Mouse (Mus musculus): ENCODE results near the gene Gm20696. TPM values are rescaled to one million over a fixed set of nuclear protein-coding genes. Genes with fewer than 3 reads are reported as not detected.

The Gm20696 gene
- polyA plus RNA-seq, 1 experiment from 2014 or later: 5.3 TPM

GRCm38 (mm10) chr6:99339343-99339620 lies 327.3 kb downstream of the Gm20696 start:
- no peak for DNase-seq (ENCODE audit: low spot score)
- Histone ChIP-seq H3K4me2 (ENCODE audit: low read depth, low read length, severe bottlenecking) (no peak overlapping the region), H3K4me1 (replicated peaks; ENCODE audit: control insufficient read depth, insufficient read depth, low read length) (no peaks in the 10 kb centered on the region; the same call in 1 of the 2 replicates), H3K9ac (ENCODE audit: low read length) (no peak overlapping the region), H3K4me3 (ENCODE audit: low read depth, low read length) (no peak overlapping the region), H3K27me3 (ENCODE audit: control insufficient read depth, insufficient read depth, low read length) (no peaks in the 10 kb centered on the region), H3K9me3 (ENCODE audit: control insufficient read depth, low read length) (no peaks in the 10 kb centered on the region), H3K27ac (ENCODE audit: low read depth, low read length) (no peak overlapping the region), H3K36me3 (ENCODE audit: control insufficient read depth, insufficient read depth, low read length) (no peaks in the 10 kb centered on the region)
- 83% methylated on average over 5 of the region's 5 CpGs for WGBS
- no peak for ATAC-seq (replicated peaks; ENCODE audit: low FRiP score)

GRCm38 (mm10) chr6:99338593-99339342 lies 327.8 kb downstream of the Gm20696 start:
- no peak for DNase-seq (ENCODE audit: low spot score)
- 70% methylated on average over 9 of the region's 9 CpGs for WGBS
- Histone ChIP-seq H3K36me3 (ENCODE audit: control insufficient read depth, insufficient read depth, low read length) (no peaks in the 10 kb centered on the region), H3K9ac (ENCODE audit: low read length) (no peak overlapping the region), H3K4me3 (ENCODE audit: low read depth, low read length) (no peak overlapping the region), H3K4me1 (replicated peaks; ENCODE audit: control insufficient read depth, insufficient read depth, low read length) (no peaks in the 10 kb centered on the region; the same call in 1 of the 2 replicates), H3K9me3 (ENCODE audit: control insufficient read depth, low read length) (no peaks in the 10 kb centered on the region), H3K27me3 (ENCODE audit: control insufficient read depth, insufficient read depth, low read length) (no peaks in the 10 kb centered on the region), H3K4me2 (ENCODE audit: low read depth, low read length, severe bottlenecking) (no peak overlapping the region), H3K27ac (ENCODE audit: low read depth, low read length) (no peak overlapping the region)
- ATAC-seq (replicated peaks; ENCODE audit: low FRiP score): no peak

GRCm38 (mm10) chr6:99338174-99338573 lies 328.4 kb downstream of the Gm20696 start:
- no peaks in the 10 kb centered on the region for H3K36me3 ChIP-seq (ENCODE audit: control insufficient read depth, insufficient read depth, low read length)
- H3K4me1 ChIP-seq (replicated peaks; ENCODE audit: control insufficient read depth, insufficient read depth, low read length): no peaks in the 10 kb centered on the region; the same call in 1 of the 2 replicates
- no peak for DNase-seq (ENCODE audit: low spot score)
- H3K9ac ChIP-seq (ENCODE audit: low read length): no peak overlapping the region
- no peaks in the 10 kb centered on the region for H3K27me3 ChIP-seq (ENCODE audit: control insufficient read depth, insufficient read depth, low read length)
- H3K9me3 ChIP-seq (ENCODE audit: control insufficient read depth, low read length): no peaks in the 10 kb centered on the region
- H3K27ac ChIP-seq (ENCODE audit: low read depth, low read length): no peak overlapping the region
- 59% methylated on average over 3 of the region's 3 CpGs for WGBS
- ATAC-seq (replicated peaks; ENCODE audit: low FRiP score): no peak
- no peak overlapping the region for H3K4me3 ChIP-seq (ENCODE audit: low read depth, low read length)
- H3K4me2 ChIP-seq (ENCODE audit: low read depth, low read length, severe bottlenecking): no peak overlapping the region

- H3K4me1 ChIP-seq (replicated peaks; ENCODE audit: control insufficient read depth, insufficient read depth, low read length): no peaks in the 10 kb centered on the region; the same call in 1 of the 2 replicates
- H3K4me3 ChIP-seq (ENCODE audit: low read depth, low read length): no peak overlapping the region
- H3K27me3 ChIP-seq (ENCODE audit: control insufficient read depth, insufficient read depth, low read length): no peaks in the 10 kb centered on the region
- H3K27ac ChIP-seq (ENCODE audit: low read depth, low read length): no peak overlapping the region
- 76% methylated on average over 6 of the region's 6 CpGs for WGBS
- no peak overlapping the region for H3K4me2 ChIP-seq (ENCODE audit: low read depth, low read length, severe bottlenecking)
- H3K36me3 ChIP-seq (ENCODE audit: control insufficient read depth, insufficient read depth, low read length): no peaks in the 10 kb centered on the region
- H3K9me3 ChIP-seq (ENCODE audit: control insufficient read depth, low read length): no peaks in the 10 kb centered on the region
- H3K9ac ChIP-seq (ENCODE audit: low read length): no peak overlapping the region; the same call in 1 of the 2 replicates
- DNase-seq (ENCODE audit: low spot score) (no peak), ATAC-seq (replicated peaks; ENCODE audit: low FRiP score) (no peak)
Observed at GRCm38 (mm10) chr6:99337575-99337974, 329.0 kb downstream of the Gm20696 start.

GRCm38 (mm10) chr6:99336191-99336590 lies 330.4 kb downstream of the Gm20696 start:
- WGBS: 63% methylated on average over 5 of the region's 5 CpGs
- DNase-seq (ENCODE audit: low spot score): no peak
- no peaks in the 10 kb centered on the region; the same call in 1 of the 2 replicates for H3K4me1 ChIP-seq (replicated peaks; ENCODE audit: control insufficient read depth, insufficient read depth, low read length)

GRCm38 (mm10) chr6:99335174-99335830 lies 331.3 kb downstream of the Gm20696 start:
- Histone ChIP-seq H3K4me3 (ENCODE audit: low read depth, low read length) (no peak overlapping the region), H3K27me3 (ENCODE audit: control insufficient read depth, insufficient read depth, low read length) (no peaks in the 10 kb centered on the region), H3K4me1 (replicated peaks; ENCODE audit: control insufficient read depth, insufficient read depth, low read length) (no peaks in the 10 kb centered on the region; the same call in 1 of the 2 replicates), H3K27ac (ENCODE audit: low read depth, low read length) (no peak overlapping the region), H3K9ac (ENCODE audit: low read length) (no peak overlapping the region), H3K36me3 (ENCODE audit: control insufficient read depth, insufficient read depth, low read length) (no peaks in the 10 kb centered on the region), H3K4me2 (ENCODE audit: low read depth, low read length, severe bottlenecking) (no peak overlapping the region), H3K9me3 (ENCODE audit: control insufficient read depth, low read length) (no peaks in the 10 kb centered on the region)
- WGBS: 83% methylated on average over 13 of the region's 13 CpGs
- DNase-seq (ENCODE audit: low spot score): no peak
- no peak for ATAC-seq (replicated peaks; ENCODE audit: low FRiP score)

More at GRCm38 (mm10) chr6:99336191-99336590, 330.4 kb downstream of the Gm20696 start:
- no peak overlapping the region for H3K9ac ChIP-seq (ENCODE audit: low read length)
- no peak overlapping the region for H3K4me2 ChIP-seq (ENCODE audit: low read depth, low read length, severe bottlenecking)
- ATAC-seq (replicated peaks; ENCODE audit: low FRiP score): no peak
- H3K27ac ChIP-seq (ENCODE audit: low read depth, low read length): no peak overlapping the region
- no peak overlapping the region for H3K4me3 ChIP-seq (ENCODE audit: low read depth, low read length)
- no peaks in the 10 kb centered on the region for H3K9me3 ChIP-seq (ENCODE audit: control insufficient read depth, low read length)
- H3K36me3 ChIP-seq (ENCODE audit: control insufficient read depth, insufficient read depth, low read length): no peaks in the 10 kb centered on the region
- no peaks in the 10 kb centered on the region for H3K27me3 ChIP-seq (ENCODE audit: control insufficient read depth, insufficient read depth, low read length)

- Histone ChIP-seq H3K9me3 (ENCODE audit: control insufficient read depth, low read length) (no peaks in the 10 kb centered on the region), H3K27ac (ENCODE audit: low read depth, low read length) (no peak overlapping the region), H3K4me3 (ENCODE audit: low read depth, low read length) (no peak overlapping the region), H3K36me3 (ENCODE audit: control insufficient read depth, insufficient read depth, low read length) (no peaks in the 10 kb centered on the region), H3K4me1 (replicated peaks; ENCODE audit: control insufficient read depth, insufficient read depth, low read length) (no peaks in the 10 kb centered on the region; the same call in 1 of the 2 replicates), H3K4me2 (ENCODE audit: low read depth, low read length, severe bottlenecking) (no peak overlapping the region), H3K9ac (ENCODE audit: low read length) (no peak overlapping the region), H3K27me3 (ENCODE audit: control insufficient read depth, insufficient read depth, low read length) (no peaks in the 10 kb centered on the region)
- no peak for DNase-seq (ENCODE audit: low spot score)
- 92% methylated on average over 3 of the region's 3 CpGs for WGBS
- ATAC-seq (replicated peaks; ENCODE audit: low FRiP score): no peak
Observed at GRCm38 (mm10) chr6:99334255-99334654, 332.3 kb downstream of the Gm20696 start.

- no peak overlapping the region for H3K4me2 ChIP-seq (ENCODE audit: low read depth, low read length, severe bottlenecking)
- no peaks in the 10 kb centered on the region for H3K36me3 ChIP-seq (ENCODE audit: control insufficient read depth, insufficient read depth, low read length)
- no peak overlapping the region for H3K27ac ChIP-seq (ENCODE audit: low read depth, low read length)
- ATAC-seq (replicated peaks; ENCODE audit: low FRiP score) (no peak), DNase-seq (ENCODE audit: low spot score) (no peak)
- H3K4me3 ChIP-seq (ENCODE audit: low read depth, low read length): no peak overlapping the region
- no peaks in the 10 kb centered on the region for H3K4me1 ChIP-seq (replicated peaks; ENCODE audit: control insufficient read depth, insufficient read depth, low read length)
- H3K9me3 ChIP-seq (ENCODE audit: control insufficient read depth, low read length): no peaks in the 10 kb centered on the region
- H3K9ac ChIP-seq (ENCODE audit: low read length): no peak overlapping the region
- H3K27me3 ChIP-seq (ENCODE audit: control insufficient read depth, insufficient read depth, low read length): no peaks in the 10 kb centered on the region
- WGBS: 88% methylated on average over 5 of the region's 5 CpGs
Observed at GRCm38 (mm10) chr6:99333127-99333526, 333.5 kb downstream of the Gm20696 start.

Data from forebrain, embryonic 11.5 days (tissue).